Mouse (Mus musculus): ENCODE data around the gene 5330417H12Rik.
A peak's percentile ranks its signal among the peaks of the same experiment; 100 is the strongest.

Gene 5330417H12Rik

DNA sequence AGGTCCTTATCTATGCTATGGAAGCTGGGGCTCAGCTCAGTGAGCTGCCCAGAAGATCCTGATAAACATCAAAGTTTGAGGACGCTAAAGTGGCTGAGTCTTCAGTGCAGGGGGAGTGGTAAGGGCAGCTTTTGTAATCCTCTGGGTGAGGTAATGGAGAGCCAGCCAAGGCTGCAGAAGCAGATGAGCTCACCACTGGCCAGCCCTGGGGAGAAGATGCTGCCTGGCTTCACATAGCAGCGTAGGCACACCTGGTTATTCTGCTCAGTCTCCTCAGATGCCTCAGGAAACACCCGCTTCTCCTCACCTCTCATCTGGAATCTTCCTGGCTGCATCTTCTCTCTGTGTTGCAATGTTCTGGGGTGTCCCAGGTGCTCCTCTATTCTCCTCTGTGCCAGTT is 529 bp downstream of the 5330417H12Rik start:
- no peak for DNase-seq

DNA sequence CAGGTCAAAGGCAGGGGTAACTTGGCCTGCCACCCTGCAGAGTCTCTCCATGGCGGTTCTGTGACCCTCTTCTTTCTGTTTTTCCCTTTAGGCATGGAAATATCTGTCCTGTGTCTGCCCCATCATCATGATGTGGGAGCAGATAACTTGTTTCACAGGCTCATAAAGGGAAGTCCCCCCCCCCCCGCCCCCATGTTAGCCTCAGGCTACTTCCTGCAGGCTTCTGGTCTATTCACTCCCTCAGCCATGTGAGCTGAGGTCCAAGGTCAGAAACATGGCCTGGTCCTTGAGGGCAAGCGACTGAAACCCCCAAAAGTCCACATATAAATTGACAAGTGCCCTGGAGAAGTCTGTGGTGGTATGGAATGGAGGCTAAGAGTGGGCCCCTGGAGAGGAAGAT is 4.8 kb downstream of the 5330417H12Rik start:
- DNase-seq, result no peak

DNA sequence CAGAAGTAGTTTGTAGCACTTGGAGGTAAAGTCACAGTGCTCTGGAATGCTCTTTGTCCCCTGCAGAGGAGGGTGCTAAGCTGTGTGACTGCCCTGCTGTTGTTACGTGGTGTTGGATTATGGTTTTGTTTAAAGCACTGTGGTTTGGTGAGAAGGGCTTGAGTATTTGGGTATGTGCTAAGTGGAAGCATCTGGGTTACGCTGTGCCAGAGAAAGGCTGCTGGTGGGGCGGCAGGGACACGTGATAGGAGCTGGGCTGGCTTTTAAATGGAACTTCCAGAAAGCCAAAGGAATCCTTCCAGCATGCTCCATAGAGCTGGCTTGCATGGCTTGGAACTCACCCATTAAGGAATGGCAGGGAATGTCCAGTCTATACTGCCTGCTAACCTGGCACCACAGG is 5.7 kb downstream of the 5330417H12Rik start:
- DNase-seq, result no peak

DNA sequence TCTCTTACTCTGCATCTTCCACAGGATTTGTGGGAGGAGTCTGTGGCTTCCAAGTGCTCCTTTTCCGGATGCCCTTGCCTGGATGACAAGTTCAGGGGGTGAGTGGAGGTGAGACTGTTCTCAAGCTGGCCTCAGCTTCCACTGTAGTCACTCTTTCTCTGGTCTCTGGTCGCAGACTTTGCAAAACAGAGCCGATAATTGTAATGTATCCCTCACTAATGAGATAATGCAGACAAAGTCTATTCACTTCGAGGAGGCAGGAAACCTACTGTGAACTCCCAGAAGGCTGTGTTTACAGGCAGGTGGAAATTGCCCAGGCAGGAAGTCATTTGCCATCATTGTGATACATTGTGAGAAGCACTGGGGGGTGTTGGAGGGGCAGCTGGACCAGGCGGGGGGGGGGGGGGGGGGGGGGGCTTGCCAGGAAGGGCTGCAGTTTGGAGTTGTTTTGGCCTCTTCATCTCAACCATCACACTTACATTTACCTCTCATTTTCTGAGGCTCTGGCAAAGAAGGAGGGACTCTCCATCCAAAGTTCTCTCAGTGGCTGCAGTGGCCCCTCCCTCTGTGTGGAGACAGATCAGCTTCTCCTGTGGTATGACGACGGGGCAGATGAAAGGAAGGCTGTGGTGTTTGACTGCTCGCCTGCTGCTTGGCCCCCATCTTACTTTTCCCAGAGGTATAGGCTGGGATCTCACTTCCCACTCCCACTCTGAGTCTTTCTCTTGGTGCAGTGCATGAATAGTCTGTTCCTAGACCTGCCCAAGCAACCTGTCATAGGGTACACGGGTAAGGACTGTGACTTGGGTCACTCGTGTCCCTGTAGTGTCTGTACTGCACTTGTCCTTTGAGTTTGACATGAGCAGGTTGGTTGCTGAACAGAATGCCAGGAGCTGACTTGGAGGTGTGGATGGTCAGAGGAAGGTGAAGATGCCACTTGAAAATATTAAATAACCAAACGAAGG is 6.7 kb downstream of the 5330417H12Rik start:
- DNase-seq, result no peak

DNA sequence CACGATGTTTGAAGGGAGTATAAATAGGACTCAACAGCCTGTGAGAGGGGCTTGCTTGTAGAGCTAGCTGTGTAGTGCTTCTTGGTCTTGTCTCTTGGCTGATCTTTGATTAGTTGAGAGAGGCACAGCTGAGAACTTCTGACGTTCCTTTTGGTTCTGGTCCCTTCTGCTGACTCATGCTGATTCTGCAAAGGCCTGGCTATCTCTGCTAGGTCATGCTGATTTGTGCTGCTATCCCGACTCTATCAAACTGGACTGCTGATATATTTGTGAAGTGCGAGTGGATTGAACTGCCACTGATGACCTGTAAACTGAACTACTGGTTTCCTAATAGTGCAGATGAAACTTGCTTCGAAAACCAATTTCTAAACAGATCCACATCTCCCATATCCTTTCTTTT is 14.1 kb downstream of the 5330417H12Rik start:
- no peak for DNase-seq

DNA sequence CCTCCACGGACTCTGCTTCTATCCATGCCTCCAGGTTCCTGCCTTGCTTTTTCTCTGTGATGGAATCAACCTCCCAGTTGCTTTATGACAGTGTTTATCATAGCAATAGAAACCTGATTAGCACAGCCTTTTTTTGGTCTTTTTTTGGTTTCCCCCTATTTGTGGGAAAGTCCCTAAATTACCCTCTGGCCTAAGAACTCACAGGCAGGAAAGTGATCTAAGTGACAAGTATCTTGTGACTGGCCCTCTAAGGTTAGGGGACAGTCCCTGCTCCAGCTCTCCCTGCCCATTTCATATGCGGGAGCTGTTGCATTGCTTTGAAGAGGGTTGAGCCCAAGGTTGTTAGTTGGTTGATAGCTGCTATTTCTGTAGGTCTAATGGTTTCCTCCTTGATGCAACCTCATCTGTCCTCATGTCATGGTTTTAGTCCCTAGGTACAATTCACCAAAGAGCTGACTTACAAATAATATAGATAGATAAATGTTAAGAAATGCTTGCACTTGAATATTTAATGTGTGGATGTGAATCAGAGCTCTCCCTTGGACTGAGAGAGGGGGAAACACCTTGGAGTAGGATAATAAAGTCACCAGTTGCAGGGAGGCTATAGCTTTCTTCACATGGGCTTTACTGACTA is 15.2 kb downstream of the 5330417H12Rik start:
- no peak for DNase-seq

DNA sequence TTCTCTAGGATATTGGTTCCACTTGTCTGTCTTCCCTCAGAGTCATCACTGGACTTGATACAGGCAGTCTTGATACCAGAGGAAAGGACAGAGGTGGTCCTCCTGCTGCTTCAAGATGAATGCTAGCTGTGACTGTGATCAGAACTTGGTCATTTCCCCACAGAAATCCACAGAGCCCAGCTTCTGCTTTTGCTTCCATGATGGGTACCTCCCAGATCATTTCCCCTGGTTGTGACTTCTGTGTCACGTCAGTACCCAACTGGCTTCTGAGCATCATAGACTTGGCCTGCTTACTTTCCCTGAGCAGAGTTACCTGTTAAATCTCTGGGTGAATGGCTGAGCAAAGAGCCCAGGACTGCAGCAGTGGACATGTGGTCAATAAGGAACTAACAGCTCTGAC is 17.2 kb downstream of the 5330417H12Rik start:
- no peak for DNase-seq

DNA sequence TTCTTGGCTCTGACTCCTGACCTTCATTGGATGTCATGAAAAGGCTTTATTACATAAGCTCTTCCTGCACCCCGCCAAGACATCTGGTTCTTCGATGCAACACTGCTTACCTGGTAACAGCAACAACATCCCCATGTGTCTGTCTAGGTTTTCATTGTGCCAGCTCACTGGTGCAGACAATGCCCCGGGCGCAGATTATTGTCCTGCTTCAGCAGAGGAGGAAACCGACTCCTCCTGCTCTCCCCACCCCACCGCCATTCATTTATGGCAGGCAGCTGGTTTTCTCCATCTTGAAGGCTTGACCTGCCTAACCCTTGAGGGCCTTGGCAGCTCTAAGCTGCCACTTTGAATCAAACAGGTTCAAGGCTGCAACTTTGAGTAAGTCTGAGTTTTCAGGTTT is 22.0 kb downstream of the 5330417H12Rik start:
- DNase-seq, result no peak

DNA sequence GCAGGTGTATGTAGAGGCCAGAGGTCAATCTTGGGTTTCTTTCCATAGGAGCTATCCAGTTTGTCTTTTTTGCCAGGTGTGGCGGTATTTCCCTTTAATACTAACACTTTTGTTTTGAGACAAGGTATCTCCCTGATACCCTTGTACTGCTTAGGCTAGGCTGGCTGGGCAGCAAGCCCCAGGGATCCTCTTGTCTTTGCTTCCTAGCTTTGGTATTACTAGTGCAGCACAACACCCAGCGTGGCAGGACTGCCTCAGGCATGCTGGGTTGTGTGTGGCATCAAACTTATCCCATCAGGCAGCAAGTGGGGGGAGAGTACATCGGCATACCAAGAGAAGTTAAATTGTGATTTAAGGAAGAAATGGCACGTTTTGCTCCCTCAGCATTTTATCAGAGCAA is 22.5 kb downstream of the 5330417H12Rik start:
- DNase-seq, result no peak

DNA sequence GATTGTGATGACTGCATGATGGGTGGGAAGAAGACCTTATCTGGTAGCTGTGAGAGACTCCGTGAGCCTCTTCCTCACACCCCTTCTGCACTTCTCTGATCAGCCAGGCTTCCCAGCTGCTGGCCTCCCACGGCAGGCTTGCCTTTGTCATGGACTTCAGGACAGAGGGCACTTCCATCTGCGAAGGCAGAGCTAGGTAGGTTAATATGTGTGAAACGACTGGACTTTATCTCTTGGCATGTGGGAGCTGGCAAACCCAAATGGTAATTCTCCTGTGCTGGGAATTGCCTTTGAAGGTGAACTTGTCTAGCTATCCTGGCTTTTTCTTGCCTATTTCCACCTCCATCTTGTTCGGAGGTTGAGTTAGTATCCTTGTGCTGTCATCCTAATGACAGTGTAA is 24.3 kb downstream of the 5330417H12Rik start:
- DNase-seq, result no peak

DNA sequence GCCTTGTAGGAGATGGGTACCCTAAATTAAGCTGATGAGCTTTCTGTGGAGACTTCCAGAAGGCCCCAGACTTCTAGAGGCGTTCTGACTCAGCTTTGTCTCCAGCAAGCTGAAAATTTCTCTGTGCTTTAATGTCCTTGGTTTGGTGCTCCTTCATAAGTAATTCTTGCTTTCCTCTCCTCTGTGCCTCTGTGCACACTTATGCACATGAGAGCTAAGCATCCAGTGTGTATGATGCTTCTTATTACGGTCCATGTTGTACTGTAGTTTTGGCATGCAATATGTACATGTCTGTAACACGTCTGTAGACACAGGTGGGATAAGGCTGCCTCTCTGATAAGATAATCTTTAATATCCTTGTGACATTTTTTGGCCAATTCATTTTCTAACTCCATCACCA is 27.0 kb downstream of the 5330417H12Rik start:
- no peak for DNase-seq

DNA sequence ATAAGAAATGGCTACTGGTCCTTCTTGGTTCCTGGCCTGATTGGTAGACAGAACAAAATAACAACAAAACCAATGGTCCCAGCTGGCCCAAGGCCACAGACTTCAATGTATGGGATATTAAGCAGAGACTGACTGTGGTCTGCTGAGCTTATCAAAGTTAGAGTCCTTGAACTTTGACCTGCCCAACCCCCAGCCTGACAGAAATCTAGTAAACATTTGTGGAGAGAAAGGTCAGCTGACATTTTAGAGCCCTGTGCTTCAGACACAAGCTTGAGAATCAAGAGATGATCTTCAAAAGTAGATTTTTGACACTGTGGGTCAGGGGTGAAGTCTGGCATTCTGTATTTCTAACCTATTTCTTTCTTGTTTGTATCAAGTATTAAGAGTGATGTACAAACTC is 28.2 kb downstream of the 5330417H12Rik start:
- DNase-seq, result no peak

DNA sequence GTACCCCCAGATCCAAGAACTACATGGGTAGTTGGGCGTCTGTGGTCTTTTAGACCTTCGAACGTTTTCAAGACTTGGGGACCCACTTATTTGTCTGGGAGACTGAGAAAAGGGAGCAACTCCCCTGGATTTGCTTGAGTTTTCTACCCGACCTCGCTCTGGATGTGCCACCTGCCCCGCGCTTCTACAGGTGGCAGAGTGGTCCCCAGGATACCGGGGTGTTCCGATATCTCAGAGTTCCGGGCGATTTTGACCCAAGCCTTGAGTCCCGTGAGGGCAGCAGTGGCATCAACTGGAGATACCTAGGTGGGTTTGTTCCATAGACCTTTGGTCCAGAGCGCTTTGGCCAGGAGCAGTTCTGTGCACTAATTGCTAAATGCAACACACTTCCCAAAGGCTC is 29.5 kb downstream of the 5330417H12Rik start:
- DNase-seq, result no peak

DNA sequence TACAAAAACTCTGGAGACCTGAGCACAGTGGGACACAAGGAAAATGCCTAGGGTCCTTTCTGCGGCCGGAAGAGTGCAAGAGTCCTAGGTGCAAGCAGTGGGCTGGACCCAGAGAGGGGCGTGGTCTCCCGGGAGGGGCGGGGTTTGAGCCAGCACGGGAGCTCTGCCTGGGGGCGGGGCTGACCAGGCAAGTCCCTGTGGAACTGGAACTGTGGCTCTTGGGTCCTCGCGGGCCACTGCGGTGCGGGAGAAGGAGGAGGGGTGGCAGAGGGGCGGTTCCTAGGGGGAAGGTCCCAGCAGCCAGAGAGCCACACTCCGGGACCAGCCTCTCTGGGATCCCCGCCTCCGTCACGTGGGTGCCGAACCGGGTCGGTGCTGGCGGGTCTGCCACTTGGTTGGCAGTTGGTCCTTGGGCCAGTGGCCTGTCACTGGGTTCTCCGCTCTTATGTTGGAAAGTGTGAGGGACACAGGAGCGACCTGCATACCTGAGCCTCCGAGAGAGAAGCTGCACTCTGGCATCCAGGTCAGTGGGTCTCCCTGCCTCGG is 30.0 kb downstream of the 5330417H12Rik start, which contains the start of gene Ppfibp2:
Ppfibp2 (plus strand) TSS at position 351 of the 546 bp plus-strand sequence.
- DNase-seq, result peak; percentile 71

DNA sequence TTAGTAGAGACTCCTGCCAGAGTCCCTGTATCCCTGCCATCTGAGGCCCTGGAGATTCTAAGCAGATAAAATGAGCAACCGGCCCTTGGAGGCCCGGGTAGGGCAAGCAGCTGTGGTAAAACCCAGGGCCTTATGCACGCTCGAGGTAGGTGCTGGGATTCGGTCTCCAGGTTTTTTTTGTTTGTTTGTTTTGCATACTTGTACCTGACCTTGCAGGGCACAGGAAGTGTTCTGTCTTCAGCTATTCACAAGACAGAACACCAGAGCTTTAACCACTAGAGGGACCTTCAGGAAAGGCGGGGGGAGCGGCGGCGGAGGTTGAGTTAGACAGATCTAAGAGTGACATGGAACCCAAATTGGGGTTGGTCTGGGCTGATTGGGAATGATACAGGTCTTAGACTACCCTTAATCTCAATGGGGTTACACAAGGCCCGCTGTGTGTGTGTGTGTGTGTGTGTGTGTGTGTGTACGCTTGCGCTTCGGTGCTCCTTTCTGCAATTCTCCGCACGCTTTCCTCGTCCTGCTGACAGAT is 30.6 kb downstream of the 5330417H12Rik start:
- DNase-seq, result peak; percentile 29

DNA sequence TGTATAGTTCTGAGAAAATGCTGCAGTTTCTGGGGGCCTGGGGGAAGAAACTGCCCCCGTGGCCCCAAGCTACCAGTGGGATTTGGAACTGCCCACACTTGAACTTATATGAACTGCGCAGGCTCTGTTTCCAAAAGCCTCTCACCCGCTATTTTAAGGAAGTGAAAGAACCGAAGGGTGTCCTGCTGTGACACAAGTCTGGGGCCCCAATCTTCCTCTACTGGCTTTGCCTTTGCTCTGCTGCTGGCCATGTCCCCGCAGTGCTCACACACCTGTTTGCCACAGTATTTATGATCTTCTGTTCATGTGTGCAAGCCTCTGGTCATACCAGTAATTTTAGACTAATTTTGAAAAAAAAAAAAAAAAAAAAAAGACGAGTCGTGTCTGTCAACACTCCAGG is 31.1 kb downstream of the 5330417H12Rik start:
- DNase-seq, result no peak

DNA sequence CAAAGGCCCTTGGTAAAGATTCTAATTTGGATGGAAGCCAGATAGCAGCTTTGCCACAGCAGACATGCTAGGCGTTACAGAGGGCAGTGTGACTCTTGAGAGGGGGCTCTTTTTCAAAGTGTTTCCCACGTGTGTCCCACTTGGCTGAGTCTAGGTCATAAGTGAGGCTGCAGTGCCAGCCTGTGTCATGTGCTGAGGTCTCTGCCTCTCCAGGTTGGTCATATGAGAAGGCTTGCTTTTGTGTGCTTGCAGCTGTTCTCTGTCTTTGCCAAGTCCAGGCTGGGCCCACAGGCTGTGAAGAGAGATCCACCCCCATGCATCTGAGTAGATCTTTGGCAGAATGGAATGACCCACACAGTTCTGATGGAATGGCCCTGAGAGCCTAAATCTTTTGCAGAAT is 32.3 kb downstream of the 5330417H12Rik start:
- DNase-seq, result no peak

DNA sequence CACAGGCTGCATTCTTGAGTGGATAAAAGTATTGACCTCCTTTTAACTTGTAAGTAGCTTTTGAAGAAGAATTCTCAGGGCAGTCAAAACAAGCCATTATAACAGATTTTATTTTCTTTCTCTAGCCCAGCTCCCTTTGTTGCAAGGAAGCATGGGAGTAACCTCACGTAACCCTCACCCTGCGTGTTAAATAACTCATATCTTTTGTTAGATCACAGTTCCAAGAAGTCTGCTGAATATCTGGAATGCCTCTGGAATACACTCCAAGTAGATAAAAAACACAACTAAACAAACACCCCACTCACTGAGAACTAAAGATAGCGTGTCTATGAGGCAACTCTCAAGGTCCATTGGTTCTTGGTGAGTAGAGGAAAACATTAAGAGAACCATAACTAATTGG is 50.7 kb downstream of the 5330417H12Rik start:
- no peak for DNase-seq
